Mouse (Mus musculus): ENCODE results near the gene Thbd. TPM values are rescaled to one million over a fixed set of nuclear protein-coding genes. Genes with fewer than 3 reads are reported as not detected.

Gene Thbd
- polyA plus RNA-seq, 1 experiment from 2014 or later, result 7.8 TPM

DNA sequence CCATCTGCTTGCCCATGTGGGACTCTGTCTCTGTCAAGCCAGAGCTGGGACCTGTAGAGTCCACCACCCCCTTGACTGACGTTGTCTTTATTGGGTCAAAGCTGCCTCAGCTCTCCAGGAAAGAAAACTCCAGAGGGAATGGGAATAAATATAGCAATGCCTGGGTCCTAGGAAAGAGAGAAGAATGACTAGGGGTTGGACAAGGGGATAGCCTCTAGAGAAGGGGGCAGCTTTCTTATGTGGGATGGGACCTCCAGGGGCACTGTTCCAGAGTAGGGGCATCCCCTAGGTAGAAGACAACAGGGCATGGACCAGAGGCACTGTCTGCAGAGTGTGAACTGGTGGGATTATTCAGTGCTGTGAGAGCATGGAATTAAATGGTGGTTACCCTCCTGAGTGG is 1.8 kb upstream of the Thbd start:
- 84% methylated on average over 1 of the region's 1 CpGs for WGBS
- Histone ChIP-seq H3K36me3 (no peaks in the 10 kb centered on the region), H3K4me3 (no peak overlapping the region), H3K9me3 (no peaks in the 10 kb centered on the region), H3K4me1 (replicated peaks) (peaks cover 36% of the 10 kb centered on the region), H3K27me3 (ENCODE audit: insufficient read depth, poor library complexity, severe bottlenecking) (peaks cover 44% of the 10 kb centered on the region), H3K27ac (no peak overlapping the region)
- no peak for DNase-seq (ENCODE audit: low spot score)

- Histone ChIP-seq H3K4me1 (replicated peaks) (peaks cover 36% of the 10 kb centered on the region), H3K27me3 (ENCODE audit: insufficient read depth, poor library complexity, severe bottlenecking) (peaks cover 49% of the 10 kb centered on the region), H3K36me3 (no peaks in the 10 kb centered on the region), H3K4me3 (0 out of 2 replicates have a peak overlapping the region, but pooled peaks have one; percentile 50), H3K27ac (no peak overlapping the region), H3K9me3 (no peaks in the 10 kb centered on the region)
- 22% methylated on average over 9 of the region's 9 CpGs for WGBS
- peak; percentile 81 for DNase-seq (ENCODE audit: low spot score)
Measured at GRCm38 (mm10) chr2:148409141-148409540, 1.2 kb upstream of the Thbd start.

DNA sequence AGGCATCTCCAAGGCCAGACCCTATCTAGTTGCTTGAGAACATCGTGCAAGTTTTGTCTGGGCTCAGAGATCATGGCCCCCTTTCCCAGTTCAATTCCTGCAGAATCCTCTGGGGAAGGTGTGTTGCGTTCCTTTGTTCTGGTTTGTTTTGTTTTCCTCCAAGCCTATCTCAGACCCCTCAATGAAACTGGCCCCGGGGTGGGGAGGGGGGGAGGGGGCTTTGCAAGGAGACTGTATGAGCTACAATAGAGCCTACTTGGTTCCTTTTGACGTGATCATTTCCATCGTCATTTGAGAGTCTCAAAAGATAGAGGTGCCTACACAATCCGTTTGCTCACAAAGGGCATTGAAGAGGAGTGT is 753 bp upstream of the Thbd start:
- Histone ChIP-seq H3K4me1 (replicated peaks) (peaks cover 36% of the 10 kb centered on the region), H3K36me3 (no peaks in the 10 kb centered on the region), H3K9me3 (no peaks in the 10 kb centered on the region), H3K4me3 (peak overlapping the region; percentile 50; the same call in 1 of the 2 replicates), H3K27ac (no peak overlapping the region), H3K27me3 (ENCODE audit: insufficient read depth, poor library complexity, severe bottlenecking) (peaks cover 53% of the 10 kb centered on the region)
- 11% methylated on average over 6 of the region's 6 CpGs for WGBS
- peak; percentile 9 for DNase-seq (ENCODE audit: low spot score)

- Histone ChIP-seq H3K4me1 (replicated peaks) (peaks cover 36% of the 10 kb centered on the region), H3K9me3 (no peaks in the 10 kb centered on the region), H3K27ac (peak overlapping the region; percentile 62), H3K27me3 (ENCODE audit: insufficient read depth, poor library complexity, severe bottlenecking) (peaks cover 56% of the 10 kb centered on the region), H3K36me3 (no peaks in the 10 kb centered on the region), H3K4me3 (peak overlapping the region; percentile 50)
- 4% methylated on average over 55 of the region's 55 CpGs for WGBS
- DNase-seq (ENCODE audit: low spot score), result peak; percentile 59
Measured at GRCm38 (mm10) chr2:148406971-148407869, 768 bp downstream of the Thbd start.

DNA sequence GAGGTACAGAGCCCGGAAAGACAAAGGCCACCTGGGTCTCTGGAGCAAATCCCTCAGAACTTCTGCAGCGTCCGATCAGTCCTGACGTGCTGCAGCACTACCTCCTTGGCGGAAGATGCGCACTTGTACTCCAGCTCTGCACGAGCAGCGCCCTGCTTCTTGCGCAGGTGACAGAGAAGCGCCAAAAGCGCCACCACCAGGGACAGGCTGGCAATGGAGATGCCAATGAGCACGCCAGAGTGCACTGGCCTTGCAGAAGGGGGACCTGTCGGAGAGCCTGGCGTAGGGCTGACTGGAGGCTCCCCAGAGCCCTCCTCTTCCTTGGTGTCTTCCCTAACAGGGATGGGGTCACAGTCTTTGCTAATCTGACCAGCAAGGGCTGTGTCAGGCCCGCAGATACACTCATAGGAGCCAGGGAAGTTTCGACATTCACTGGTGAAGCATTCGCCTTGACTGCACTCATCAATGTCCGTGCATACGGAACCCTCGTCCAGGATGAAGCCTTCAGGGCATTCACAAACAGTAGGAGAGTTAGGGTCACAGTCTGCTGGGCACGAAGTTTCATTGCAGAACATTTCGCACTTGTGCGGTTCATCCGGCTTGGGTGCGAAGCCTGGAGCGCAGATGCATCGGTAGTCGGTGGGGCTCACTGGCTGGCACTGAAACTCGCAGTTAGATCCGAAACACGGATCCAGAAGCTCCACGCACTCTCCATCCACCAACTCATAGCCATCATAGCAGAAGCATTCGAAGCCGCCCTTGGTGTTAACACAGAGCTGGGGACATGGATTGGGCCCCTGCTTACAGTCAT is 1.6 kb downstream of the Thbd start:
- Histone ChIP-seq H3K4me1 (replicated peaks) (peaks cover 36% of the 10 kb centered on the region), H3K9me3 (no peaks in the 10 kb centered on the region), H3K36me3 (no peaks in the 10 kb centered on the region), H3K4me3 (peak overlapping the region; percentile 50), H3K27ac (0 out of 2 replicates have a peak overlapping the region, but pooled peaks have one; percentile 8), H3K27me3 (ENCODE audit: insufficient read depth, poor library complexity, severe bottlenecking) (peaks cover 58% of the 10 kb centered on the region)
- DNase-seq (ENCODE audit: low spot score), result peak; percentile 45
- WGBS, result 11% methylated on average over 34 of the region's 34 CpGs

DNA sequence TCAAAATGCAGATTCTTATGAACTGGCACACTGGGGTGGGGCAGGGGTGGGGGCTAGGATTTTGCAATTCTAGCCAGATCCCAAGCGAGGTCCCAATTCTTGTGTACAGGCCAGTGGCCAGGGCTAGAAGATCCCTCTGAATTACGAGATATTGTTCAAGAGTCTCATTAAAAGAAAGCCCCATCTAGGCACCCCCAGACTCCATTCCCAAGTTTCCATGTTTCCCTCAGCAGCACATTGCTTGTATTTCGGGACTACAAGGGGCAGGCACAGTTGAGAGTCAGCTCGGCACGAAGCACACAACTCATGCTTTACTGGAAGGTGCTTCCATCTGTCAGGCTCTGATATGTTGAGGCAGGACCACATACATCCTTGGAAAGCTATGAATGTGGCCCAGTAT is 3.1 kb downstream of the Thbd start:
- WGBS, result 74% methylated on average over 5 of the region's 5 CpGs
- Histone ChIP-seq H3K4me3 (no peak overlapping the region), H3K4me1 (replicated peaks) (peaks cover 39% of the 10 kb centered on the region), H3K27me3 (ENCODE audit: insufficient read depth, poor library complexity, severe bottlenecking) (peaks cover 58% of the 10 kb centered on the region), H3K36me3 (no peaks in the 10 kb centered on the region), H3K9me3 (no peaks in the 10 kb centered on the region), H3K27ac (no peak overlapping the region)
- no peak for DNase-seq (ENCODE audit: low spot score)

- Histone ChIP-seq H3K36me3 (no peaks in the 10 kb centered on the region), H3K27me3 (ENCODE audit: insufficient read depth, poor library complexity, severe bottlenecking) (peaks cover 51% of the 10 kb centered on the region), H3K4me1 (replicated peaks) (peaks cover 19% of the 10 kb centered on the region), H3K27ac (no peak overlapping the region), H3K9me3 (no peaks in the 10 kb centered on the region), H3K4me3 (no peak overlapping the region)
- 76% methylated on average over 1 of the region's 1 CpGs for WGBS
- no peak for DNase-seq (ENCODE audit: low spot score)
Measured at GRCm38 (mm10) chr2:148402227-148402626, 5.8 kb downstream of the Thbd start.

DNA sequence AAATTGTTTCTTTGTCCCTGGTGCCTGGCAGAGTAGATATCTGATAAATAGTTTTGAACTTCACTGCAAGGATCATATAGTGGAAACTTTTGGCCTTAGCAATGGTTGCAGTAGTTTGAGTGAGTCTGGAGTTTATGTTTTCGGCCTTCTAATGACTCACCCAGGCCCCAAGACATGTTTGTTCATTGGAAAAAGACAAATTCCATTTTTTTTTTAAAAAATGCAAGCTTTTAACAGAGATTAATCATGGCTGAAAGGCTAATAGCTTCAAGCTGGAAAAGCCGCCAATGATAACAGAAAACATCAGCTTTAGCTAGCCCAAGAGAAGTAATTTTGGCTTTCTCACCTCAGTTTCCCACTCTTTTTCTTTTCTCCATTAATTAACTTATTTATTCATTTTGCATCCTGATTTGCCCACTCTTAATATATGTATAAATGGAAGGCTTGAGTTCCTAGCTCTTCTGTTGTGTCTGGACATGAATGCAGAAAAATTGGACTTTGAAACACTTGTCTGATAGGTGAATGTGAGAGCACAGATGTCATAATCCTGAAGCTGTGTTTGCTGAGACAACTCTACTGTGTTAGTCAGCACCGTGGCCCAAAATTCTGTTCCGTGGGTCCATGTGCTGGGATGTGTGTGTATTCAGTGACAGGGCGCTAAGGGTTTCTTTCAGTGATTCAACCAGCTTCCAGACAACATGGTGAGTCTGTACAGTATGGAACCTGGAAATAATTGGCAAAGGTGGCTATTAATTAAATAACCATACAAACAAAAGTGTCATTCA is 8.9 kb downstream of the Thbd start:
- DNase-seq (ENCODE audit: low spot score), result no peak
- peaks cover 52% of the 10 kb centered on the region for H3K27me3 ChIP-seq (ENCODE audit: insufficient read depth, poor library complexity, severe bottlenecking)
- H3K4me3 ChIP-seq, result no peak overlapping the region
- 92% methylated on average over 5 of the region's 5 CpGs for WGBS
- H3K4me1 ChIP-seq (replicated peaks), result peaks cover 16% of the 10 kb centered on the region
- no peak overlapping the region for H3K27ac ChIP-seq
- no peaks in the 10 kb centered on the region for H3K9me3 ChIP-seq
- no peaks in the 10 kb centered on the region for H3K36me3 ChIP-seq

GRCm38 (mm10) chr2:148397784-148398100 is 10.2 kb downstream of the Thbd start:
- H3K27me3 ChIP-seq (ENCODE audit: insufficient read depth, poor library complexity, severe bottlenecking), result peaks cover 59% of the 10 kb centered on the region
- no peaks in the 10 kb centered on the region for H3K9me3 ChIP-seq
- H3K36me3 ChIP-seq, result no peaks in the 10 kb centered on the region
- H3K4me1 ChIP-seq (replicated peaks), result peaks cover 16% of the 10 kb centered on the region
- no peak overlapping the region for H3K27ac ChIP-seq
- no peak for DNase-seq (ENCODE audit: low spot score)
- WGBS, result 84% methylated on average over 1 of the region's 1 CpGs
- no peak overlapping the region for H3K4me3 ChIP-seq

- H3K27me3 ChIP-seq (ENCODE audit: insufficient read depth, poor library complexity, severe bottlenecking), result peaks cover 55% of the 10 kb centered on the region
- peaks cover 16% of the 10 kb centered on the region for H3K4me1 ChIP-seq (replicated peaks)
- no peak overlapping the region for H3K27ac ChIP-seq
- H3K9me3 ChIP-seq, result no peaks in the 10 kb centered on the region
- DNase-seq (ENCODE audit: low spot score), result no peak
- 76% methylated on average over 11 of the region's 11 CpGs for WGBS
- H3K4me3 ChIP-seq, result no peak overlapping the region
- H3K36me3 ChIP-seq, result no peaks in the 10 kb centered on the region
Measured at GRCm38 (mm10) chr2:148397015-148397783, 10.8 kb downstream of the Thbd start.

GRCm38 (mm10) chr2:148396209-148396608 is 11.8 kb downstream of the Thbd start:
- peaks cover 16% of the 10 kb centered on the region for H3K4me1 ChIP-seq (replicated peaks)
- no peaks in the 10 kb centered on the region for H3K9me3 ChIP-seq
- WGBS, result 73% methylated on average over 10 of the region's 10 CpGs
- no peak overlapping the region for H3K4me3 ChIP-seq
- peaks cover 54% of the 10 kb centered on the region for H3K27me3 ChIP-seq (ENCODE audit: insufficient read depth, poor library complexity, severe bottlenecking)
- H3K36me3 ChIP-seq, result no peaks in the 10 kb centered on the region
- no peak for DNase-seq (ENCODE audit: low spot score)
- H3K27ac ChIP-seq, result no peak overlapping the region
